Mouse (Mus musculus) frontal cortex, postnatal 14 days (tissue): Measurements from ENCODE around the gene Rai14.
A peak's percentile ranks its signal among the peaks of the same experiment; 100 is the strongest.

ENCODE experiments used
- DNase-seq, 2 experiments: peaks; one replicate each; pipeline ENCODE4 v3.0.0; 2022; ENCODE audit warnings: low spot score in 2 of 2

The Rai14 gene

GRCm38 (mm10) chr15:10721259-10721781 is 6.9 kb upstream of the Rai14 start:
- DNase-seq: no peak

- DNase-seq: no peak
These were observed 6.2 kb upstream of the Rai14 start for GRCm38 (mm10) chr15:10720671-10721070.

GRCm38 (mm10) chr15:10720188-10720587 is 5.8 kb upstream of the Rai14 start:
- DNase-seq: no peak

DNA sequence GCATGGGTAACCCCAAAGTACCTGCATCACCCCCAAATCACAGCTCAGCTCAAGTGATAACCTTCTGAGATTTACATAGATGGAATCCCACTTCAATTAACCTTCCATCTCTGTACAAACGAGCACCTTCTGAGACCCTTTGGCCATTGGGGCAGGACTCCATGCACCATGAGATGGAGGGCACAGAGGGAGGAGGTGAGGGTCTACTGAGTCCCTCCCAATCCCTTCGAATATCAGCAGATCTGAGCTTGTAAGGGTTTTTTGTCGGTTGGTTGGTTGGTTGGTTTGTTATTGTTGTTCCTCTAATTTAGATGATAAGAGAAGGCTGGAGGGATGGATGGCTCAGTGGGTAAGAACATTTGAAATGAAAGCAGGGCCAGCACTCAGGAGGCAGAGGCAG is 5.1 kb upstream of the Rai14 start:
- no peak for DNase-seq

DNA sequence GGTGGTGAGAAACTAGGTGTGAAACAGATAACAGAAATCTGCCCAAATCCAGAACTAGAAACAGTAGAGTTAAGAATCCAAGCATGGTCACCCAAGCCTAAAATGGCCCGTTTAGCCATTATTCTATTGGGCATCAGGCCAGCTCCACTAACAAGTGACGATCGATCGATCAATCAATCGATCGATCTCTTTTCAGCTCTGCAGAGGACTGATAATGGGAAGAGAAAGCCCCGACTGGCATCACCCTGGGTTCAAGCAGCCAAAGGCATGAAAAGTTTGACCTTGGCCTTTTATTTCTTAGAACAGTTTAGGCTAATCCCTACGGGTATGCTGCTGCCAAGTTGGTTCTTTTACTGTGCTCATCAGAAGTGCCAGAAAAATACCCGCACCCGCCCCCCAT is 4.3 kb upstream of the Rai14 start:
- DNase-seq: no peak

DNA sequence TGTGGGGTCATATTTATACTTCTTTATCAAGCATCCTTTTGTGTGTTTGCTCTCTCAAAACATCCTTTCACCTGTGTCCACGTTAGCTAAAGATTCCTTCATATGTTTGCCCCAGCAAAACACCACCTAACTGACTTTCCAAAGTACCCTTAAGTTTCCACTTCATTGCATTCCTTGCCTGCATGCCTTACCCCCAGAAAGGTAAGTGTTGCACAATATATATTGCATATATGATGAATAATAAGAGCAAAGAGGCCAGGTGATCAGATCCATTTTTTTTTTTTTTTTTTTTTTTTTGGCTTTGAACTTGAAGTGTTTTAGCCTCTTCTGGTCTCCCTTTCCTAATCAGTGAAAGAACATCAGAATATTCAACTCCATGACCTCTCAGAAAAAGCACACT is 2.9 kb upstream of the Rai14 start:
- no peak for DNase-seq

DNA sequence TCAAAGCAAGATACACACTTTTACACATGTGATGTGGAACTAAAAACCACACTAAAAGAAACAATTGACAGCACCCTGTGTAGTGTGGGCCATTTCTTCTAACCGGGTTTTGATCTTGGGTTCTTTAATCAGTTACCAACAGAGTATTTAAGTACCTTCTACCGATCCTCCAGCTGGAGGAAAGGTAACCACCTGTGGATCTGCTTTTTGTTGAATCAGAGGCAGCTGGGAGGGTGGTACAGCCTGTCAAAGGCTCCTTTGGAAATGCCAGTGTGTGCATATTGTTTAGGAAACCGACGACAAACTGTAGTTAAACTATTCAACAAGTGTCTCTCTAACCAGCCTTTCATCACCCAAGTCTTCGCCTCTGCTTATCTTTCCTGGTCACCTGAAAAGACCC is 1.5 kb upstream of the Rai14 start:
- no peak for DNase-seq

- no peak for DNase-seq
These were observed 698 bp upstream of the Rai14 start for GRCm38 (mm10) chr15:10715139-10715505.

DNA sequence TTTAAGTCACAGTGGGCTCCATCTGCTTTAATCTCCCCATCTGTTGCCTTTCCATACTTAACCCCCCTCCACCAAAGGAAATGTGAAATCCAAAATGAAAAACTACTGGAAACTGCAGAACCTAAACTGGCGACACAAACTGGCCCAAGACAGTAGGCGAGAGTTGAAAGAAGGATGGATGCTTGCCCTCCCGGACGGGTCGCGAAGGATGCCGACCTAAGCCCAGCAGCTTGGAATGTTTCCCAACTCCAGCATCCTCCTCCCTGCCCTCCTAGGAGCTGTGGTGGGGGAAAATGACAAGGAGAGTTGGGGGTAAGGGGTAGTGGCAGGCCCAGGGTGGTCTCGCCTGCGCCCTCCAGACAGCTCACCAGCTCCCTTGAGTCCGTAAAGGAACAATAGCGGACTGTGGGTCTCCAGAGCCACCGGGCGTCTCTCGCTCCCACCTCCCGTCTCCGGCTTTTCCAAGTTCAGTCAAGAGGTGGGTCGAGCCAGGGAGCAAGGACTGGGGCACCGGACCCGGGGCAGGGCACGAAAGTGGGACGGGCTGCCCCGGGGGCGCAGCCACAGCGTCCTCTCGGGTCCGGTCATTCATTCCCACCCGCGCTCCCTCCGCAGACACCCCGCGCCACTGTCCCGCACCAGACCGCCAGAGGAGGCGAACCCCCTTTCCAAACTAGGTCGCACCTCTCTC is 653 bp downstream of the Rai14 start:
- no peak for DNase-seq

GRCm38 (mm10) chr15:10713181-10713625 is 1.2 kb downstream of the Rai14 start:
- DNase-seq: no peak

GRCm38 (mm10) chr15:10712288-10712687 is 2.1 kb downstream of the Rai14 start:
- no peak for DNase-seq

GRCm38 (mm10) chr15:10711231-10711630 is 3.2 kb downstream of the Rai14 start:
- no peak for DNase-seq

DNA sequence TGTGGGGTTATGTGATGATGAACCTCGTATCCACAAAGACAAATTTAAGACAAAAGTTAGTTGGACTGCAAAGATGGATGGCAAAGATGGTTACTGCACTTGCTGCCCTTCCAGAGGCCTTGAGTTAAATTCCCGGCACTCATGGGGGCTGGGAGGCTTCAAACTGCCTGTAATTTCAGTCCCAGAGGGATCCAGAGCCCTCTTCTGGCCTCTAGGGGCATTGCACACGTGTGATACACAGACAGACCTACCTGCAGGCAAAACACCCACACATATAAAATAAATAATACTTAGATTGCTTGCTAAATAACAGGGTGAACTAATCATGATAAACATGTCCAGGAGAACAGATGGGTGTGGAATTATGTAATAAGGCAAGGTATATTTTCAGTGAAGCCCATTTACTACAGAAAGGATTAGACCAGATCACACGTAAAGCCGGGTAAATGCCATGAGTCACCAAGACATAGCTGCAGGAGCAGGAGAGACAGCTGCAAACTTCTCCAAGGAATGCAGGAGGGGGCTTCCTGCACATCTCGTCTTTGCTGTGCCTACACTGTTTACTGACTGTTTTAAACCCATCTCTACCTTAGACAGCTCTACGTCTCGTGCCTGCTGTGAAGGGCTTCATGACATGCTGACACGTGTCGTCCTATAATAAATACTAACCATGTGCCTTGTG is 5.7 kb downstream of the Rai14 start:
- no peak for DNase-seq

DNA sequence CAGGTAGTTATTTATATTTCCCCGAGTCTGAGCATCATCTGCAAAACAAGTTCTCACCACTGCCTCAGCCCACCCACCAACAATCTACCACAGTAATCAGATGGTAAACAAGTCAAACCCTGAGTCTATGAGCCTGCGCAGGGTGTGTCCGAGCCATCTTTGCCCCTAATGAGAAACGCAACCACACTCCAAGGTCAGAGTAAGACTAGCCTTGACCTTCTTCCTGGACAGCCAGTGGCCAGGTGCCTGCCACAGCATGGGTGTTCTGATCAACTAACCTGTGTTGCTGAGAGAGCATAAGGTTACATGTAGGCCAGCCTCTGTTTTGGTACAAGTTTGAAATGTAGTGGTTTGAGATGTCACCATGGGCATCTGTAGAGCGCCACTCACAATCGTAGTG is 7.3 kb downstream of the Rai14 start:
- DNase-seq: no peak

- no peak for DNase-seq
These were observed 8.0 kb downstream of the Rai14 start for GRCm38 (mm10) chr15:10706414-10706813.

DNA sequence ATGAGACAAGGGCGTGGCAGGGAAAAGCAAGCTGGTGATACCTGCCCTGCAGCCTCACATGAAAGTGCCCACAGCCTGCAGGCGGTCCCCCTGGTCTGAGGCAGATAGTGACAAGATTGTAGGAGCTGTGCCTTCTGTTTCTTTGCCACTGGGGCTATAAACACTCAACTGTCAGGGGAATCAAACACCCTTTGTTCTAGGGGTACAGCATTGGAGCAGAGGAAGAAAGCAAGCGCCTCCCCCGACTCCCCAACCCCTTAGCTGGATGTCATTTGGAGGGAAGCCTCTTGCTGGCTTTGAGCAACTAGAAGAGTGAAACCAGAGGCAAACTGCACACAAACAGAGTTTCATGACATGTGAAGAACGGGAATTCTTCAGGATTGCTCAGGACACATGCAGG is 8.7 kb downstream of the Rai14 start:
- no peak for DNase-seq

DNA sequence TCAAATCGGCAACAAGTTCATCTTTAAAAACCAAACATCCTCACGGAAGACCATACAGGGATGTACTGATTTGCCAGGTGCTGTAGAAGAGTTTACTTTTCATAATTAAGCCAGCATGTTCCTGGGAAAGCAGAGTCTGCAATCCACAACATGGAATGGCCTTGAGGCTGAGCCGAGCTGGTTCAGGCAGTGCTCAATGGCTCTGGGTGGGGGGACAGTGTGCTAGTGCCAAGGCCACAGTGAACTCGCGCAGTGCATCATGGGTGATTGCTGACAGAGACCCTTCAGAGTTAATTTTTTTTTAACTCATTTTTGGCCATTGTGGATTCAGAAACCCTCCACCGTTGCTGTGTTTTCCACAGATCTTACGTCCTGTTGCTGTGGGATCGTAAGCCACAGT is 10.1 kb downstream of the Rai14 start:
- no peak for DNase-seq

DNA sequence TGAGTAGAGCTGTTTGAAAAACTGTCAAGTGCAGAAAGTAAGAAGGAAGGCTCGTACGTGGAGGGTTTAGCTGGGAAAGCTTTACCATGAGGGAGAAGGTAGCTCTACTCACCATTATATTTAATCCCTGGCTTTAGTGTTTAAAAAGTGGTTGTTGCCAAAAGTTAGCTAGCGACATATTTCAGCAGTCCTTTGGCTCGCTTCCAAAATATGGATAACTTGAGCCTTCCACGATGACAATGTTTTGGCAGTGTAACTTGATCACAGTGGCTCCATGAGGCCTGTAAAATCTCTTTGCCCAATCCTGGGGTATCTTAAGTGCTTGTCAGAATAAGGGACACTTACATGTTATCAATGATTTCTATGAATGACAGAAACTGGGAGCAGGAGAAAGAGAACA is 12.9 kb downstream of the Rai14 start:
- DNase-seq: no peak

GRCm38 (mm10) chr15:10700891-10701466 is 13.4 kb downstream of the Rai14 start:
- no peak for DNase-seq

- peak; percentile 17 to 18 for DNase-seq
These were observed 17.8 kb downstream of the Rai14 start for GRCm38 (mm10) chr15:10696478-10697234.

DNA sequence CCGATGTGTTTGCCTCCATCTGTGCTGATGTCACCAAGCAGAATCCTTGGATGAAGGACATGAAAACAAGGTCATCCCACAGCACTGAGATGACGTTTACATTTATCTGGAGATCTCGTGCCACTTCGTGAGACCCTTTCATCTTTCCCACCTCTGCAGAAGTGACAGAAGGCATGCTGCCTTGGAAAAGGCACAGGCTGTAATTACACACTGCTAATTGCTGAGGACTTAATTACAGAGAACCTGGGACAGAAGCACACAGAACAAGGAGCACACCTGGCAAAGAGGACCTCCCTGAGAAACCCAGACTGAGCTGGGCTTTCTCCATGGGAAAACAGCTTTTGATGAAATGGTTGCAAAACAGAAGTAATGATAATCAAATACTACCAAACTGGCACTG is 21.8 kb downstream of the Rai14 start:
- DNase-seq: no peak

- DNase-seq: no peak
These were observed 22.9 kb downstream of the Rai14 start for GRCm38 (mm10) chr15:10691481-10691880.
